Mouse (Mus musculus): ENCODE measurements at regions not wholly inside any gene's neighbourhood (a gene's known extent, or its start where the extent isn't known, plus 50 kb on each side); places are given as distances from the start of the nearest gene placed in this dataset.

- no peak for DNase-seq (ENCODE audit: low spot score in 2 of 2)
These were observed 80.0 kb upstream of the Sfswap start for GRCm38 (mm10) chr5:129420981-129421380.

DNA sequence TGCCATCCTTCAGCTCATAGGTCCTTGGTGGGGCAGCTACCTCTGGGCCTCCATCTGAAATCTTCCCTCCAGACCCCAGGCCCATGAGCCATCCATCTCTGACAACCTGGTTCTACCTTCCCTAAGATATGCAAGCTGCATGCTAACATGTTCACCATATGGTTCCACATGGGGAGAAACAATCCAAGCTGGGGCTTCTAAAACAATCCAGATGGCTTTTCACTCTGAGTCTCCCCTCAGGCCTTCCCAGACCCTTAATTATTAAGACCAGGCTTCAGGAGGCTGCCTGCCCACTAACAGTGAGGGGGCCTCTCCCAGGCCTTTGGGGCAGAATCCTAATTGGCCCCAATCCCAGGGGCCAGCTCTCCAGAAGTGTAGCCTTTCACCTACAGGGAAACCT, 71.1 kb upstream of the Sfswap start:
- DNase-seq (ENCODE audit: low spot score in 2 of 2) = no peak

DNA sequence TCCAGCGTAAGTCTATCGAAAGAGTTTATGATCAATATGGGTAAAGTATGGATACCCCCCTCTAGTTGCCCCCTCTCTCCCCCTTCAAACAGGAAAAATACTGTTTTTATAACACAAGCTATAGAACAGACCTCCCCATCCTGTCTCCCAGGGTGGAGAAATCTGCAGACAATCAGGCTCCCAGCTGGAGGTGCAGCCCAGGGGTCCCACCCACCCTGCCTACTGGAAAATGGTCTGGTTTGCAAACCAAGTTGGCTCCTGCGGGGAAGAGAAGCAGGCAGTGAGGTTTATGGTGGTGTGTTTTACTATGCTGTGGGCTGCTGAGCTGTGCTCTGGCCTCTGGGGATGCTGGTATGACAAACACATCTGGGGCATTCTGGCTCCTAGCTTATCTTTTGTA, 70.7 kb upstream of the Sfswap start:
- DNase-seq (ENCODE audit: low spot score in 2 of 2) = no peak

- DNase-seq (ENCODE audit: low spot score in 2 of 2) = no peak
These were observed 51.0 kb upstream of the Sfswap start for GRCm38 (mm10) chr5:129449931-129450573.

Data from left cerebral cortex, adult 8-10 months (tissue).